Mouse (Mus musculus): ENCODE measurements around the gene Spata6. TPM values are rescaled to one million over a fixed set of nuclear protein-coding genes. Genes with fewer than 3 reads are reported as not detected.

Spata6 gene
- 1 to 10 TPM; 3.6 to 6.3 (median 5.3) TPM for total RNA-seq (2022)

GRCm38 (mm10) chr4:111719776-111720661 is at the start of gene Spata6:
Gene Spata6, plus strand, starts transcription at chr4:111719984.
- DNase-seq (ENCODE audit: low spot score in 2 of 2): peak; percentile 15 to 57

DNA sequence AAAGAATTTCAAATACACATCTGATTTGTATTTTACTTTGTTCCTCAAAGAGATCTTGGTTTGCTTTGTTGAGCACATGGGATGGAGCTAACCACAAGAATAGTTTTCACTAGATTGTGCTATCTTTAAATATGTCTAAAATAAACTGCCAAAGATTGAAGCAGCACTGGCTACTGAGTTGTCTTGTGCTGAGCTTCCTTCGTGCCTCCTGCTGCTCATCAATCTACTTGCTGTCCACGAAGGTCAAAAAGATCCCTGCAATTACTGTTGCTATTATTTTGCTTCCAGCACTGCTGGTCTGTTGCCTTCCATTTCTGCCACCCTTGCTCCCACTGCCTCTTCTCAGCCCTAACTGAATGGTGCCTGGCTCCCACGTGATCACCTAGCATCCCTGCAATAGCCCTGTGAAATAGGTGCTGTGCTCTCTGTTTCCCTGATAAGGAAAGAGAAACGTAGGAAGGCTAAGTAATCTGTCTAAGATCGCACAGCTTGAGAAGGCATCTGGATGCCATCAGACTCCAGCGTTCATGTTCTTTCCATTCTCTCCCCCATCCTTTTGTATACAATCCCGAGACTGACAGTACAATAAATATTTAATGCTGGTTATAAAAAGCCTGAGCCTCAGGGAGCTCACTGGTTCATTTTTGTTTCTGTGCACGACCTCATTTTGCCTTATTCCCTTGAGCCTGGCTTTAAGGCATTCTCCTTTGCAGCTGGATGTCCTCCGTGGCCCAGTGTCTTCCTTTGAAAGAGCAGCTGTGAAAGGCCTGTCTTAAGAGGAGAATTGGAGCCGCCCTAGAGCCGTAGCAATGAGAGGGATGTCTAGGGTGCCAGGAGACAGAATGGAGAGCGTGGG is 49.0 kb upstream of the Spata6 start:
- DNase-seq (ENCODE audit: low spot score in 2 of 2): no peak

DNA sequence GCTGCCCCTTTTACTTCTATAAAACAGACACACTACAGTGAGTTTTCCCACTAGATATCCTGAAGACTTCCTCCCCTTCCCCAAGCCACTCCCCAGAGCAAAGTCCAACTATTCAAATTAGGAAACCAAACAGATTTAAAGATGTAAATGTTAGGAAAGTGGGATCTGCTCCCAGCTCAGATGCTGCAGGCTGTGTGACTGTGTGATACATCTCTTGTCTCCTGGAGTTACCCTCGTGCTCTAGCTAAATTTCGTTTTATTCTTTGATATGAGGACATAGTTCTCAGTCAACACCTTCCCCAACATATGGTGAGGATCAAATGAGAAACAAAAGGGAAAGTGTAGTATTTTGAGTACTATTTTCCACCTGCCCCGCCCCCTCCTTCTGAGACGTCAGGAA is 48.3 kb upstream of the Spata6 start:
- DNase-seq (ENCODE audit: low spot score in 2 of 2): no peak

- DNase-seq (ENCODE audit: low spot score in 2 of 2): no peak
These were observed 45.9 kb upstream of the Spata6 start for GRCm38 (mm10) chr4:111673904-111674303.

DNA sequence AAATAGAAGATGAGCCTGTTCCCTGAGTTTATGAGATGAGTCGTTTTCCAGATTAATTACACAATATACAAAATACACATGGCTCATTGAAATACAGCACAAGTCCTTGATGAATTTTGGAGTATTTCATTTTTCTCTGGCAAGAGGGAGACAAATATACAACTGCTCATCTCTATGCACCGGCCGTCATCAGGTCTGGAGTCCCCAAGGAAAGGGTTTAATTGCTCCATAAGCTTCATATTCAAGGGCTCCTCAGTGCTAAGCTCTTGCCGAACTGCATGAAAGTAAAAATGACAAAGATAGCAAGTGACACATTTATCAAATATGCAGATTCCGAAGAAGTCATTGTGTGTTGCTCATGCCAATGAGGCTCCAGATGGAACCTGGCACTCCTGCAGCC is 37.9 kb upstream of the Spata6 start:
- no peak for DNase-seq (ENCODE audit: low spot score in 2 of 2)

DNA sequence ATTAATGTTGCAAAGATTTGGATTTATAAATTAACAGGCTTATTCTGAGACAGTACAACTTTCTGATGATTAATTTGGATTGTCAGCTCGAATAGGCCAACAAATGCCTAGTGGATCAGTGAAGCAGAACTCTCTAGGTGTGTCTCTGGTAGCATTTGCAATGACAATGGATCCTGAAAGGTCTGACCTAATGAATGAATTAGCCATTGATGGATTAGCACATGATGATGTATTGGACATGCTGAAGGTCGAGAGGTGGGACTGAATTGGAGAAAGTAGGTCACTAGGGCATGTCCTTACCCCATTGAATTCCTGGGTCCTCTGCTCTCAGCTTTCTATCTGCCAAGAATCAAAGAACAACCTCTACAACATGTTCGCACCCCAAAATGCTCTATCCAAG is 37.0 kb upstream of the Spata6 start:
- DNase-seq (ENCODE audit: low spot score in 2 of 2): no peak

- DNase-seq (ENCODE audit: low spot score in 2 of 2): no peak
These were observed 35.9 kb upstream of the Spata6 start for GRCm38 (mm10) chr4:111683843-111684242.

DNA sequence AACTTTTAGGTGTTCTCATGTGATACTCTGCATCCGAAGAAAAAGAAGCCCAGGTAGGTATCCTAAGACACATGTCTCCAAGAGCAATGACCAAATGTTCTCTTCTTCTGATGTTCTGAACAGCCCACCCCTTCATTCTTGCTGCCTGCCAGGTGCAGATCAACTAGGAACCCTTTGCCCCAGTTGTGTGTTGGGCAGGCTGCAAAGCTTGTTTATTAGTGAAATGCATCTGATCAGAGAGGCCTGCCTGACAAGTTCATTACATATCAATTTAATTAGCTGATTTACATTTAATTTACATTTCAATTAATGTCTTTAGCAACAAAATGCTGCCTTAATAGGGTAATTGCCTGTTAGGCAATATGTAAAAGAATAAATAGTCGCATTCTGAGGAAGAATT is 33.8 kb upstream of the Spata6 start:
- DNase-seq (ENCODE audit: low spot score in 2 of 2): no peak

- no peak for DNase-seq (ENCODE audit: low spot score in 2 of 2)
These were observed 32.8 kb upstream of the Spata6 start for GRCm38 (mm10) chr4:111686951-111687350.

GRCm38 (mm10) chr4:111687613-111688012 is 32.2 kb upstream of the Spata6 start:
- DNase-seq (ENCODE audit: low spot score in 2 of 2): peak; percentile 45 to 61

GRCm38 (mm10) chr4:111691057-111691543 is 28.7 kb upstream of the Spata6 start:
- DNase-seq (ENCODE audit: low spot score in 2 of 2): no peak

DNA sequence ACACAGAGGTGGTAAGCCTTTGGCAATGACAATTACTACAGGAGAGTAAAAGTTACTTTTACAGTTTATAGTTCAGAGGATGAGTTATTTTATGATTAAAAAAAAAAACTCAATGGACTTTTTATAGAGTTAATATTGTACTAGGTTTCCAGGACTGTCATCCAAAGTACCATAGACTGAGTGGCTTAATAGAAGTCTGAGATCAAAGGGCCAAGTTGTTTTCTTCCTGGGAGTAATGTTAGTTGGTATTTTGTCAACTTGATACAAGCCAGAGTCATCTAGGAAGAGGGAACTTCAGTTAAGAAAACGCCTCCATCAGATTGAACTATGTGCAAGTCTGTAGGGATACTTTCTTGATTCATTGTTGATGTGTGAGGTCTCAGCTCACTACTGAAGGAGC is 18.4 kb upstream of the Spata6 start:
- no peak for DNase-seq (ENCODE audit: low spot score in 2 of 2)

GRCm38 (mm10) chr4:111704126-111704525 is 15.7 kb upstream of the Spata6 start:
- DNase-seq (ENCODE audit: low spot score in 2 of 2): no peak

DNA sequence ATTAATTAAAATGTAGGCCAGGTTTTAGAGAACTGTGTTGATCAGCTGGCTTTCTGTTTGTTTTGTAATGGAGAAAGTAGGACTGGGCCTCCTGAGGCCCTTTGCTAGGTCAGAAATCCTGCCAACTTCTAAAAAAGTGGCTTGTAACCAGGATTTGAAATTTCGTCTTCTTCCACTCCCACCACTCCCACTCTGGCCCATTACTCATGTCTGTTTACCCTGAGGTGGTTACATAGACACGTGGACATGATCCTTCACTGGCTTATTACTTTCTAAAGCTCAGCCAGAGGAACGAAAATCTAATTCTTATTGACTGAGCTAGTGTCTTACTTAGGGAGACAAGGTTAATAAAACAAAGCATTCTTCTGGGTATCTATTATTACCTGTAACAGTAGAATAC is 14.8 kb upstream of the Spata6 start:
- DNase-seq (ENCODE audit: low spot score in 2 of 2): no peak

DNA sequence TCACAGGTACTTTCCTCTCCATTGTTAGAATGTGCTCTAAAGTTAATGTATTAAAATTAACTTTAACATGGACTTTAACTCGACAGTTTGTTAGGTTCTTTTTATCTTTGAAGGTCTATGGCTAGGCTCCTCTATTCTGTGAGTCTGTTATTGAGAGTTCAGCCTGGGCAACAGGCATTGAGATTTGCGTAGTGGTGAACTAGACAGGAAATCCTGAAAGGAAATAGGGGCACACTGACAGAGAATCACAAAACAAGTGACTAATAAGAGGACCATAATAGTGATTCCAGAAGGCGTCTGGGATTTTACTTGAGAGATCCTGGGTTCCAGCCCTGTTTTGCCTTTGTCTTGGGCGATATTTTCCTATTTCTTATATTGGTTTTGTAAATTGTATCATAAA is 488 bp upstream of the Spata6 start:
- DNase-seq (ENCODE audit: low spot score in 2 of 2): no peak

GRCm38 (mm10) chr4:111720662-111721003 is 849 bp downstream of the Spata6 start:
- no peak for DNase-seq (ENCODE audit: low spot score in 2 of 2)

- no peak for DNase-seq (ENCODE audit: low spot score in 2 of 2)
These were observed 1.5 kb downstream of the Spata6 start for GRCm38 (mm10) chr4:111721121-111721840.

DNA sequence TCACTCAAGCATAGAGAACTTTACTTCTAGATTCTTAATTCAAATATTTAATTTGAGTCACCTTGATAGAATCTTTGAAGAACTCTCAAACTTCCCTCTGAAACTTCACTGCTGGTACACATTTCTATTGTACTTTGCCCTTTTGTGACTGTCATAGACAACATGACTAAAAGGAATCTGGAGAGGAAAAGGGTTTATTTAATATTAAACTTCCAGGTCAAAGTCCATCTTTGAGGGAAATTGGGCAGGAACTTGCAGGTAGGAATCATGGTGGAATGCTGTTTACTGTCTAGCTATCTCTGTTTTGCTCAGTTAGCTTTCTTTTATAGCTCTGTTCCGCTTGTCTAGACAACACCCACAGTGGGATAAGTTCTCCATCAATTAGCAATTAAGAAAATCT is 17.8 kb downstream of the Spata6 start:
- no peak for DNase-seq (ENCODE audit: low spot score in 2 of 2)

DNA sequence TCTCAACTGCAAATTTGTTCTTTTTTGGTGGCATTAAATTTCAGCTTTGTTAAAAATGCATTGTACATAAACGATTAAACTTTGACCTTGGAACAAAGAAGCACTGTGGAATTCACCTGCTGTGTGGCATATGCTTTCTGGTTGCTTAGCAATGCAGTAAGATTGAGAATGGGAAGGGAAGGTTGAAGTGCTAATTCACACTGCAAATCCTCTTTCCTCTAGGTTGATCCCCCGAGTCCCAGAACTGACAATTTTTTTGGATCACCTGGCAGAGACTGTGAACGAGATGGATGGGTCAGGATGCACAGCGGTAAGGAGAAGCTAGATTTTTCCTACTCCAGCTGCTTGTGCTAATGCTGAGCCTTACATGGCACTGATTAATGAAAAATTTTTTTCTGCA is 60.7 kb downstream of the Spata6 start:
- DNase-seq (ENCODE audit: low spot score in 2 of 2): no peak

DNA sequence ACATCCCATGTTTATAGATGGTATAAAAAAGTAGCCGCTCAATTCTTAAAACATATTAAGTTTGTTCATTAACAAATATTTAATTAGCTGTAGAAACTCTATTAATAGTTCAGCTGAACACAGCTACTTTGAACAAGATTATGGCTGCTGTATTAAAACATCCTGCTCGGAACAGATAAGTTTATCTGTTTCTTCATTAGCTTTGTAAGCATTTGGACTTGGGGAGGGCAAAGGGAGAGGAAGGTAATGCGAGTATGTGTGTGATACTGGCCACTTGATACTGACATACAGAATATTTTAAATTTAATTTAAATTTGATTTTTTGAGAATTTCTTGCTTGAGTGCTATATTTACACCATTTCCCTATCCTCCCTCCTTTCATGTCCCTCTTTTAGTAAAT is 80.1 kb downstream of the Spata6 start:
- no peak for DNase-seq (ENCODE audit: low spot score in 2 of 2)

- no peak for DNase-seq (ENCODE audit: low spot score in 2 of 2)
These were observed 83.4 kb downstream of the Spata6 start for GRCm38 (mm10) chr4:111803164-111803563.

- DNase-seq (ENCODE audit: low spot score in 2 of 2): no peak
These were observed 97.7 kb downstream of the Spata6 start for GRCm38 (mm10) chr4:111817478-111817877.

Measured in left cerebral cortex, adult 8-10 months (tissue).